Mouse (Mus musculus) kidney, postnatal 10 days (tissue): ENCODE data around the gene Nek7.

Experiments used
- DNase-seq: peaks from one replicate; pipeline ENCODE4 v3.0.0; 2021; ENCODE audit warnings: mixed read lengths

The Nek7 gene

DNA sequence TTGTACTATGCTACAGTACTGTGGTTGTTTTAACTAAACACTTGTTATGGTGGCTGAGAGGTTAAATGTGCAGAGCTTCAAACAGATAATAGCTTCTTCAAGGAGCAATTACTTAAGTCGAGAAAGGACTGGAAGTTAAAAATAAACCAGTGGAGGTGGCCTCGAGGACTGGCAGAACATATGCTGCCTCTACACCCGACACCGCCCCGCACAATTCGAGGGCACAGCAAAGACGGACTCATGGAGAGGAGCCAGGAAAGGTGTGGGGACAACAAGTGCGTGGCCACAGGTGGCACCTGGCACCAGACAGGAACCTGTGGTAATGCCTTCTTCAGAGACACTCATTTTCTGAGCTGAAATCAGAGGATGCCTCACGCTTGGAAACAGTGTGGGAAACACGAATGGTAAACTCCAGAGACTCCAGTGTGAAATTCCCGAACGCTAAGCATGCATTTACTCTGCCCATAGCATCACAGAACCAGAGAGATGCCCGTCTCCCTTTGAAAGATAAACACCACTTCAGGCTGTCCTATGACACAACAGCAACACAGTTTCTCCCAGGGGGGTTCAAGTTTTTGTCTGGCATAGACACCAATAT lies 112.4 kb downstream of the Nek7 start:
- DNase-seq, result peak; percentile 29

DNA sequence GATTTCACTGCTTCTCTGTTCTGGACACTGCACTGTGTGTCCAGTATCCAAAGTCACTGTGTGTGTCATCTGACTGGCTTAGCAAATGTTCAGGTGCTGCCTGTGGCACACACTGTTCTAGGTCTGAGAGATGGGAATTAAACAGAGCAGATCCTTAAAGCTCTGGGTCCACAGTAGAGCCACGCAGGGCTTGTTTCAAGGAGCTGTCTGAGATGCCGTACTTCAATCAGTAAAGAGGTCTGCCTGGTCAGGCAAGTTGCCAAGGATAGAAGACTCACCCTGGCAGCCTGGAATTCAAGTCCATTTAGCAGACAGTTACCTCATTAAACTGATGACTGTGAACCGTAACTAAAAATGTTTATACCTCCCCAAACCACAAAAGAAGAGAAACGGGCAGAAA lies 112.9 kb downstream of the Nek7 start:
- peak; percentile 57 for DNase-seq

GRCm38 (mm10) chr1:138504228-138504627 lies 115.7 kb downstream of the Nek7 start:
- DNase-seq, result no peak

- no peak for DNase-seq
Observed at GRCm38 (mm10) chr1:138500691-138501090, 119.2 kb downstream of the Nek7 start.

DNA sequence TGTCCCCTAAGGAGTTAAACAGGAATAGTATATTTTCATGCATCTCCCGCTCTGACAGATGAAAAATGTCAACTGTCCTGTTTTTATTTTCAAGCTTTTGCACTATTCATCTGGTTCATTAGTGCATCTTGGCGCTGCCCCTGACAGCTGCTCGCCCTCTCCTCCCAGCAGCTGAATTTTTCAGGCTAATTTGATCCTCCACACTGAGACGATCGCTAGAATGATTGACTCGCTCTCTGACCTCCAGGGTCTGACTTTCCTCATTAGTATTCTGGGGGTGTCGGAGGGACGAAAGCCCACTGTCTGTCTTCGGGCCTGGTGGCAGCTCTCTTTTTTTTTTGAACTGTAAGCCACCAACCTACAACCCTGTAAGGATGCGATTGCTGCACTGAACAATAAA lies 119.8 kb downstream of the Nek7 start:
- no peak for DNase-seq

DNA sequence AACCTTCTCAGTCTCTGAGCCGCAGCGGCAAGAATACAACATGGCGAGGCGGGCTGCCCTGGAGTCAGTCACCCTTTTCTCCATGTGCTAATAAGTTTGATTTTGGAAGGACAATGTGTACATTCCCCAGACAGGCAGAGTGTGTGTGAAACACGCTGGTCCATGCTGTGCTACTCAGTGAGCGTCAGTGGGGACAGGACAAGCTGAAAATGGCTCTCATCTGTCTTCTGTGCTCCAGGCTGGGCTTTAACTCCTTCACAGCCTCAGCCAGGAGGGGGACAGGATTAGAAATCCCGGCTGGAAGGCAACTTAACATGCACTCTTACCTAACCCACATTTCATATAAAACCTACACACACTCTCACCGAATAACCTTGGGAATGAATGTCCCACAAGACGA lies 120.5 kb downstream of the Nek7 start:
- DNase-seq, result no peak

DNA sequence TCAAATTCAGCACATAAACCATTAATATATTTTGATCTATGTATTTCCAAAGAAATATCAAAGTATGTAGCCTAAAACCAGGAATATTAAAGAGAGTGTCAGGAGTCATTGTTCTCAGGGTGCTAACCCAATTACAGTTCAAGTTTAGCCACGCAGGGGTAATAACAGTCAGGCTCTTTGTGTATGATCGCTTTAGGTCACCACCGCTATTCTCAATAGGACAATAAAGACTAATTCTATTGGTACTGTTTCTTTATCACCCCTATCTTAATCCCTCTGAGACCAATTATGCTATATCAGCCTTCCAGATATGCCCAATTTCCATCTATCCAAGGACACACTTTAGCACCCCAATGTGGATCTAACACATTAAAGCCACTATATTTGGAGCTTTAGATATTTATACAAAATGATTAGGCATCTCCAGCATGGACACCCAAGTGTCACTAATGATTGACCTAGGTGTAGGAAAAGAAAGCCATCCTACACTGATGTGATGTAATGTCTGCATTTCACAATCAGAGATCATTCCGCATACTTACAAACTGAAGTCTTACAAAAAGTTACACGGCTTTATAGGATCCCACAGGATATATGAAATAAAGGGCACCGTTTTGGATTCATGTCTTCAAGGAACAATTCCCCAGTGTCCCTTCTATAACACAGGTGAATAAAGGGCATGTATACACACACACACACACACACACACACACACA lies 128.4 kb downstream of the Nek7 start:
- no peak for DNase-seq

- DNase-seq, result peak; percentile 30
Observed at GRCm38 (mm10) chr1:138487569-138487968, 132.4 kb downstream of the Nek7 start.

DNA sequence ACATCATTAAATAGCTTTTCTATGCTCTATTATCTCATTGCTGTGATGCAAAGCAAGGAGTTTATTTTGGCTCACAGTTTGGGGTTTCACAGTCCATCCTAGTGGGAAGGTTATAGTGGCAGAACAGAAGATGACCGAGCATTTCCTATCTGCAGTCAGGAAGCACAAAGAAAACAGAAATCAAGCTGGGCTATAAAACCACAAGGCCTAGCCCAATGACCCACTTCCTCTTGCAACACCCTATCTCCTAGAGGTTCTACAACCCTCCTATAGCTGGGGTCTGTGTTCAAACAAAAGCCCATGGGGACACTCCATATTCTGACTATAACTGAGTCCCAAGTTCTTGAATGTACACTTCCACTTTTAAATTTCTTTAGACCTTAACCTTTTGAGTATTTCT lies 139.2 kb downstream of the Nek7 start:
- DNase-seq, result no peak

DNA sequence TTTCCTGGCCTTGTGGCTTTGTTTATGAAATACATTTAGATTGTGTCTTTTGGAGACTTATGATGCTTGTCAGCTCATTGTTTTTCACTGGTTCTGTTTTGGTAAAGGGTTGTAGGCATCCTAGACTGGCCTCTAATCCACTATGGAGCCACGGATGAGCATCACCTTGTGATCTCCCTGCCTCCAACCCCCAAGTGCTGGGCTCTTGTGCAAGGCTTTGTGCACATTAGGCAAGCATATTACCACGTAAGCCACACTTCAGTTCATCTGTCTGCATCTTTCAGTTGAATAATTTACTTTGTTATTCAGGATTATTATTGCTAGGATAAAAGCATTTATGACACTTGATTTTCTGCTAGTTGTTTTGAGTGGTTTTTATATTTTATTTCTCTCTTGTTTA lies 154.6 kb downstream of the Nek7 start:
- DNase-seq, result no peak

- DNase-seq, result no peak
Observed at GRCm38 (mm10) chr1:138461425-138461824, 158.5 kb downstream of the Nek7 start.

- DNase-seq, result no peak
Observed at GRCm38 (mm10) chr1:138449476-138449851, 170.5 kb downstream of the Nek7 start.

DNA sequence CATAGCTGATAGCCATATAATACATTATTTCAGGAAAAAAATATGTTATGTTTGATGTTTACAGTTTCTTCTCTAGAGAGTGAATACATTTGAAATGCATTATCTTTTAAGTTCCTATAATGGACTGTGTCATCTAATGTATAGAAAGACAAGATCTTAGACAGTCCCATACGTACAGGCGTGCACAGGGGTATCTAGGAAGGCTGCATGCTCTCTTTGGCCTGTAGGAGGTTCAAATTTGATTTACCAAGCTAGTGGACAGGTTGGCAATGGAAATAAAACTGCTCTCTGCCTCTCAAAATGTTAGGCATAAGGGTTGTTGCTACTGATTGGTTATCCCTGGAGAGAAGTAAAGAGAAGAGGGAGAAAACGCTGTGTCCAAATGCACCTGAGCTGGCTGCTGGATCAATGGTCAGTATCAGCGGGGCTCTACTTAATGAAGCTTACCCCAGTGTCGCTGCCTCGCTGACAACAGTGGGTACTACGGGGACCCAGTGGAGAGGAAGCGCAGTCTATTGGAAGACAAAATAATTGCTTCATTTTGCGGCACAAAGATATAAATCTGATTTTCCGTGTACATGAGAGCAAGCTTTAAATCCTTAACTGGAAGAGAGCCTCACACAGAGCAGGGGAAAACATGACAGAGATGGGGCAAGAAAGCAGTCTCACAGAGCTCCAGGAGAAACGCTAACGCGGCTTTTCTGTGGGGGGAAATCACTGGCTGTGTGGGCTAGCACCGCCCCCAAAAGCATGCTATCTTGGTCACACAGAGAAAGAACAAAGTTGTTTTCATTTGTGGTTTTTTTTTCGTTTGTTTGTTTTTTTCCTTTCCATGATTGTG lies 171.1 kb downstream of the Nek7 start:
- DNase-seq, result no peak

DNA sequence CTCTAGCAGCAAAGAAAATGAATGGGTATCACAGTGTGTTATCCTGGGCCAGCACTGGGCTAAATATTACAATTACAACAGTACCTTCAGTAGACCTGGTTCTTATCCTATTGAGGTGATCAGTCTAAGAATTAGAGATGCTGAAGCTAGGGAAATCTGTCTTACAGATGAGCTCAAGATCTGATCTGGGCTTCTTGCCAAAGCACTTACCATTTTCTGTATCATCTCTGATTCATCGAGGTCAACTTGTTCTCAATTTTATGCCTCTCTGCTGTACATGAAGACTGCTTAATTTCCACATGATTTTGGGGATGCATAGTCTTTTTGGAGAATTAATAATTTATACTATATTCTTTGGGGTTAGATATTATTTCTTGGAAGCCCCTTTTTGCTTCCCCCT lies 173.1 kb downstream of the Nek7 start:
- no peak for DNase-seq
